Mouse (Mus musculus): Measurements from ENCODE around the gene Slc41a2. TPM values are rescaled to one million over a fixed set of nuclear protein-coding genes. Genes with fewer than 3 reads are reported as not detected.

Slc41a2 gene
- polyA plus RNA-seq, 1 experiment from 2014 or later = 0.84 TPM

- Histone ChIP-seq H3K9me3 (replicated peaks; ENCODE audit: control insufficient read depth, low read length) (no peaks in the 10 kb centered on the region), H3K4me3 (ENCODE audit: low read length) (no peak overlapping the region), H3K4me2 (ENCODE audit: low read depth, low read length) (no peak overlapping the region), H3K27me3 (ENCODE audit: control insufficient read depth, insufficient read depth, low read length) (no peaks in the 10 kb centered on the region), H3K9ac (ENCODE audit: low read length) (no peak overlapping the region), H3K27ac (ENCODE audit: low read length) (no peak overlapping the region), H3K4me1 (ENCODE audit: control insufficient read depth, insufficient read depth, low read length) (no peaks in the 10 kb centered on the region), H3K36me3 (ENCODE audit: control insufficient read depth, insufficient read depth) (no peaks in the 10 kb centered on the region)
- ATAC-seq (replicated peaks; ENCODE audit: extremely low read depth, insufficient read depth, low FRiP score) = no peak
- 89% methylated on average over 4 of the region's 4 CpGs for WGBS
Observed at GRCm38 (mm10) chr10:83284916-83285315, 52.8 kb downstream of the Slc41a2 start.

- Histone ChIP-seq H3K9me3 (replicated peaks; ENCODE audit: control insufficient read depth, low read length) (no peaks in the 10 kb centered on the region), H3K4me2 (ENCODE audit: low read depth, low read length) (no peak overlapping the region), H3K4me1 (ENCODE audit: control insufficient read depth, insufficient read depth, low read length) (no peaks in the 10 kb centered on the region), H3K9ac (ENCODE audit: low read length) (no peak overlapping the region), H3K36me3 (ENCODE audit: control insufficient read depth, insufficient read depth) (no peaks in the 10 kb centered on the region), H3K4me3 (ENCODE audit: low read length) (no peak overlapping the region), H3K27ac (ENCODE audit: low read length) (no peak overlapping the region), H3K27me3 (ENCODE audit: control insufficient read depth, insufficient read depth, low read length) (no peaks in the 10 kb centered on the region)
- ATAC-seq (replicated peaks; ENCODE audit: extremely low read depth, insufficient read depth, low FRiP score) = no peak
- 54% methylated on average over 13 of the region's 13 CpGs for WGBS
Observed at GRCm38 (mm10) chr10:83266731-83267130, 71.0 kb downstream of the Slc41a2 start.

- H3K27ac ChIP-seq (ENCODE audit: low read length) = no peak overlapping the region
- no peak overlapping the region for H3K4me2 ChIP-seq (ENCODE audit: low read depth, low read length)
- H3K4me1 ChIP-seq (ENCODE audit: control insufficient read depth, insufficient read depth, low read length) = no peaks in the 10 kb centered on the region
- WGBS = 79% methylated on average over 5 of the region's 5 CpGs
- no peaks in the 10 kb centered on the region for H3K9me3 ChIP-seq (replicated peaks; ENCODE audit: control insufficient read depth, low read length)
- H3K36me3 ChIP-seq (ENCODE audit: control insufficient read depth, insufficient read depth) = no peaks in the 10 kb centered on the region
- H3K27me3 ChIP-seq (ENCODE audit: control insufficient read depth, insufficient read depth, low read length) = no peaks in the 10 kb centered on the region
- no peak overlapping the region for H3K4me3 ChIP-seq (ENCODE audit: low read length)
- no peak; the same call in 1 of the 2 replicates for ATAC-seq (replicated peaks; ENCODE audit: extremely low read depth, insufficient read depth, low FRiP score)
- no peak overlapping the region for H3K9ac ChIP-seq (ENCODE audit: low read length)
Observed at GRCm38 (mm10) chr10:83266241-83266640, 71.4 kb downstream of the Slc41a2 start.

- H3K9ac ChIP-seq (ENCODE audit: low read length) = no peak overlapping the region
Observed at GRCm38 (mm10) chr10:83264680-83265079, 73.0 kb downstream of the Slc41a2 start.

GRCm38 (mm10) chr10:83264056-83264455, 73.6 kb downstream of the Slc41a2 start:
- Histone ChIP-seq H3K36me3 (ENCODE audit: control insufficient read depth, insufficient read depth) (no peaks in the 10 kb centered on the region), H3K4me3 (ENCODE audit: low read length) (no peak overlapping the region), H3K27me3 (ENCODE audit: control insufficient read depth, insufficient read depth, low read length) (no peaks in the 10 kb centered on the region), H3K4me1 (ENCODE audit: control insufficient read depth, insufficient read depth, low read length) (no peaks in the 10 kb centered on the region), H3K4me2 (ENCODE audit: low read depth, low read length) (no peak overlapping the region), H3K9ac (ENCODE audit: low read length) (no peak overlapping the region), H3K27ac (ENCODE audit: low read length) (no peak overlapping the region), H3K9me3 (replicated peaks; ENCODE audit: control insufficient read depth, low read length) (no peaks in the 10 kb centered on the region)
- WGBS = 44% methylated on average over 2 of the region's 2 CpGs
- no peak for ATAC-seq (replicated peaks; ENCODE audit: extremely low read depth, insufficient read depth, low FRiP score)

More at GRCm38 (mm10) chr10:83264680-83265079, 73.0 kb downstream of the Slc41a2 start:
- H3K36me3 ChIP-seq (ENCODE audit: control insufficient read depth, insufficient read depth) = no peaks in the 10 kb centered on the region
- no peak for ATAC-seq (replicated peaks; ENCODE audit: extremely low read depth, insufficient read depth, low FRiP score)
- no peaks in the 10 kb centered on the region for H3K9me3 ChIP-seq (replicated peaks; ENCODE audit: control insufficient read depth, low read length)
- H3K4me3 ChIP-seq (ENCODE audit: low read length) = no peak overlapping the region
- H3K27me3 ChIP-seq (ENCODE audit: control insufficient read depth, insufficient read depth, low read length) = no peaks in the 10 kb centered on the region
- no peak overlapping the region for H3K27ac ChIP-seq (ENCODE audit: low read length)
- no peaks in the 10 kb centered on the region for H3K4me1 ChIP-seq (ENCODE audit: control insufficient read depth, insufficient read depth, low read length)
- no peak overlapping the region for H3K4me2 ChIP-seq (ENCODE audit: low read depth, low read length)
- 56% methylated on average over 8 of the region's 8 CpGs for WGBS

- no peaks in the 10 kb centered on the region for H3K36me3 ChIP-seq (ENCODE audit: control insufficient read depth, insufficient read depth)
- no peaks in the 10 kb centered on the region for H3K27me3 ChIP-seq (ENCODE audit: control insufficient read depth, insufficient read depth, low read length)
- no peak overlapping the region for H3K4me3 ChIP-seq (ENCODE audit: low read length)
- H3K27ac ChIP-seq (ENCODE audit: low read length) = no peak overlapping the region
- ATAC-seq (replicated peaks; ENCODE audit: extremely low read depth, insufficient read depth, low FRiP score) = no peak
- H3K9me3 ChIP-seq (replicated peaks; ENCODE audit: control insufficient read depth, low read length) = no peaks in the 10 kb centered on the region
- no peak overlapping the region for H3K9ac ChIP-seq (ENCODE audit: low read length)
- WGBS = 49% methylated on average over 4 of the region's 4 CpGs
- no peak overlapping the region for H3K4me2 ChIP-seq (ENCODE audit: low read depth, low read length)
- no peaks in the 10 kb centered on the region for H3K4me1 ChIP-seq (ENCODE audit: control insufficient read depth, insufficient read depth, low read length)
Observed at GRCm38 (mm10) chr10:83261264-83261663, 76.4 kb downstream of the Slc41a2 start.

- ATAC-seq (replicated peaks; ENCODE audit: extremely low read depth, insufficient read depth, low FRiP score) = no peak
- 65% methylated on average over 8 of the region's 8 CpGs for WGBS
Observed at GRCm38 (mm10) chr10:83251377-83251776, 86.3 kb downstream of the Slc41a2 start.

GRCm38 (mm10) chr10:83248036-83248435, 89.6 kb downstream of the Slc41a2 start:
- no peak overlapping the region for H3K27ac ChIP-seq (ENCODE audit: low read length)
- no peaks in the 10 kb centered on the region for H3K4me1 ChIP-seq (ENCODE audit: control insufficient read depth, insufficient read depth, low read length)
- H3K36me3 ChIP-seq (ENCODE audit: control insufficient read depth, insufficient read depth) = no peaks in the 10 kb centered on the region
- H3K27me3 ChIP-seq (ENCODE audit: control insufficient read depth, insufficient read depth, low read length) = no peaks in the 10 kb centered on the region
- no peak for ATAC-seq (replicated peaks; ENCODE audit: extremely low read depth, insufficient read depth, low FRiP score)
- 65% methylated on average over 7 of the region's 7 CpGs for WGBS
- no peak overlapping the region for H3K4me2 ChIP-seq (ENCODE audit: low read depth, low read length)
- H3K9ac ChIP-seq (ENCODE audit: low read length) = no peak overlapping the region
- no peaks in the 10 kb centered on the region for H3K9me3 ChIP-seq (replicated peaks; ENCODE audit: control insufficient read depth, low read length)
- H3K4me3 ChIP-seq (ENCODE audit: low read length) = no peak overlapping the region

More at GRCm38 (mm10) chr10:83251377-83251776, 86.3 kb downstream of the Slc41a2 start:
- no peaks in the 10 kb centered on the region for H3K36me3 ChIP-seq (ENCODE audit: control insufficient read depth, insufficient read depth)
- H3K9me3 ChIP-seq (replicated peaks; ENCODE audit: control insufficient read depth, low read length) = no peaks in the 10 kb centered on the region
- H3K9ac ChIP-seq (ENCODE audit: low read length) = no peak overlapping the region
- H3K4me3 ChIP-seq (ENCODE audit: low read length) = no peak overlapping the region
- H3K27ac ChIP-seq (ENCODE audit: low read length) = no peak overlapping the region
- no peaks in the 10 kb centered on the region for H3K27me3 ChIP-seq (ENCODE audit: control insufficient read depth, insufficient read depth, low read length)
- H3K4me1 ChIP-seq (ENCODE audit: control insufficient read depth, insufficient read depth, low read length) = no peaks in the 10 kb centered on the region
- no peak overlapping the region for H3K4me2 ChIP-seq (ENCODE audit: low read depth, low read length)

- no peak overlapping the region for H3K9ac ChIP-seq (ENCODE audit: low read length)
- no peaks in the 10 kb centered on the region for H3K27me3 ChIP-seq (ENCODE audit: control insufficient read depth, insufficient read depth, low read length)
- peaks cover 10% of the 10 kb centered on the region; the same call in 1 of the 2 replicates for H3K4me1 ChIP-seq (ENCODE audit: control insufficient read depth, insufficient read depth, low read length)
- no peaks in the 10 kb centered on the region for H3K36me3 ChIP-seq (ENCODE audit: control insufficient read depth, insufficient read depth)
- H3K27ac ChIP-seq (ENCODE audit: low read length) = no peak overlapping the region
- WGBS = 82% methylated on average over 7 of the region's 7 CpGs
- no peak overlapping the region for H3K4me3 ChIP-seq (ENCODE audit: low read length)
- H3K9me3 ChIP-seq (replicated peaks; ENCODE audit: control insufficient read depth, low read length) = no peaks in the 10 kb centered on the region
- no peak overlapping the region for H3K4me2 ChIP-seq (ENCODE audit: low read depth, low read length)
- ATAC-seq (replicated peaks; ENCODE audit: extremely low read depth, insufficient read depth, low FRiP score) = no peak
Observed at GRCm38 (mm10) chr10:83245720-83246119, 92.0 kb downstream of the Slc41a2 start.

Data from heart, embryonic 16.5 days (tissue).